Mouse (Mus musculus): ENCODE data around the gene Sptbn2.
A peak's percentile ranks its signal among the peaks of the same experiment; 100 is the strongest.

The Sptbn2 gene

DNA sequence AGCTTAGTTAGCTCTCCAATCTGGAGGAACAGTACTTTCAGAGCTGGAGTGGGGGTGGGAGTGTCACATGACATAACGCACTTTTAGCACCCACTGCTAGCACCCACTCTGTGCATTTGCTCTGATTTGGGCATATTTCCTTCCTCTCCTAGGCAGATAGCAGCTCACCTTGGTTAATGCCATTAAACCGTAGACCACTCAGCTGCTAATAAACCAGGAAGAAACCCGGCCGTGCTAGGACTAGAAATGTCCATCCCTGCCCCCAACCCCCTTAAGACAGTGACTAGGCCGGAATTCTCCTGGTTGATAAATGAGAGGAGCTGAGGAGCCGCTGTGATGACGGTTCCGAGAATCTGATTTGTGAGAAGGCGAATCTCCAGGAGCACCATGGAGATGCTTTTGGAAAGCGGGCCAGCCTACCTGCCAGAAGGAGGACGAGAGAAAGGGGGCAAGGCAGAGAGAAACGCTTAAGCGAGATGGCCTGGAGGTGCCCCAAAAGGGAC is at the start of gene Sptbn2:
Gene Sptbn2, plus strand, starts transcription at position 70 of the 503 bp plus-strand sequence.
- DNase-seq = peak; percentile 73

DNA sequence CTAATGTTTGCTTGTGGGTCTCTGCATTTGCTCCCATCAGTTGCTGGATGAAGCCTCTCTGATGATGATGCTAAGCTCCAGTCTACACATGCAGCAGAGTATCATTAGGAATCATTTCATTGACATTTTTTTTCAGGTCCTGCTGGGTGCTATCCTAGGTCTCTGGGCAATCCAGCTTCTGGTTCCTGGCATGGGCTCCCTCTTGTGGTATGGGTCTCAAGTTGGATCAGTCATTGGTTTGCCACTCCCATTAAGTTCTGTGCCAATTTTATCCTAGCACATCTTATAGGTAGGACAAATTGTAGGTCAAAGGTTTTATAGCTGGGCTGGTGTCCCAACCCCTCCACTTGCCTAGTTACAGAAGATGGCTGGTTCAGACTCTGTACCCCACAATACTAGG is 44.2 kb upstream of the Sptbn2 start:
- DNase-seq = no peak

DNA sequence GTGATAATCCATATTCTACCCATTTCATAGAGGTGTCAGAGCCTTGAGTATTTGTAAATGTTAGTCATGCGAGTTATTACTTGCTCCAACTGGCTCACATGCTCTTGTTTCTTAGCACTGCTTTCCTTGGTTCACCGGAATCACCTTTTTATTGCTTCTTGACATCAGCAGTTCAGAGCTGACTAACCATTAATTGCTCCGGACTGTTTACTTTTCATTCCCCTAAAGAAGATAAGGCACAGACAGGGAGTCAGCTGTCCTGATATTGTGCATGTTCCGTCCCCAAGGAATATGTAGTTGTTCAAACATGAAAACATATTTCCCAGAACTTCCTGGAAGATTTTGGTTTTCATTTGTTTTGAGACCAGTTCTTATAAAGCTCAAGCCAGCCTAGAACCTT is 40.2 kb upstream of the Sptbn2 start:
- DNase-seq = no peak

DNA sequence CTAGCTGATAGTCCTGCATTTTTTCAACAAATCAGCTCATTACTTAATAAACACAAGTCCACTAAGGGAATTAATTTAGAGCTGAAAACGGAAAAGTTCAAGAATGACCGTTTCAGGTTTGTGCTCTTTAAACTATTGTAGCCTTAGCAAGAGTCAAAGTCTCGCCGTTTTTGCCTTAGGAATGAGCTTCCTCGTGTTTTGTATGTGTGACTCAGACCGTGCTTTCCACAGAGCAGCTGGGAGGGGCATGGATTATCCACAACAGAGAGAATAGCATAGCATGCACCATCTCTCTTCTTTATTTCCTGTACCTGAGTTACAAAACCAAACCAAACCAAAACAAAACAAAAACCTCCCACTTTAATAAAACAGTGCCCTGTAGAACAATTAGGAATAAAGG is 38.6 kb upstream of the Sptbn2 start:
- DNase-seq = no peak

DNA sequence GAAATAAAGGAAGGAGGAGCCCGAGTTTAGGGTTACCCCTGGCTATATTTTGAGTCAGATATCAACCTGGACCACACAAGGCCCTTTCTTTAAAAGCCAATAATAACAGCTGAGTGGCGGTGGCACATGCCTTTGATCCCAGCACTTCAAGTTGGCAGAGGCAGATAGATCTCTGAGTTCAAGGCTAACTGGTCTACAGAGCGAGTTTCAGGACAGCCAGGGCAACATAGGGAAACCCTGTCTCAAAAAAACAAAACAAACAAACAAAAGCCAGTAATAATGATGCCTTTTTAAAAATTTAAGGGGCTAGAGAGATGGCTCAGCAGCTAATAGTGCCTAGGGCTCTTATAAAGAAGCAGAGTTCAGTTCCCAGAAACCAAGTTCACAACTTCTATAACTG is 16.6 kb upstream of the Sptbn2 start:
- no peak for DNase-seq

DNA sequence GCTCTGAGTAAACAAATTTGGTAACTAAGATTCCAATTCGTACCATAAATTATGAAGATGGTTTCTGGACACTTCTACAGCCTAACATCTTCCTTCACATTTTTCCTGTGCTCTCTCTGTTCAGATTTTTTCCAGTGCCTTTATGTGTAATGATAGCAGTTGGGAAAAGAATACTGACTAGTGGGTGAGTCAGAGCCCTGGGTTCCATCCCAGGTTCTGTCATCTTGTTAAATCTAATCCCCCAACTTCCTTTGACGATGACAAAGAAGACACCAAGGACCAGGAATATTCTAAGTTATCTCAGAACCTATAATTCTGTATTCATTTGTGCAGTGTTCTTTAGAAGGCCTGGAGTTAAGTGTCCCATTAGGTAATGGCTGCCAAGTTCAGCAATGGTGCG is 13.8 kb upstream of the Sptbn2 start:
- no peak for DNase-seq

DNA sequence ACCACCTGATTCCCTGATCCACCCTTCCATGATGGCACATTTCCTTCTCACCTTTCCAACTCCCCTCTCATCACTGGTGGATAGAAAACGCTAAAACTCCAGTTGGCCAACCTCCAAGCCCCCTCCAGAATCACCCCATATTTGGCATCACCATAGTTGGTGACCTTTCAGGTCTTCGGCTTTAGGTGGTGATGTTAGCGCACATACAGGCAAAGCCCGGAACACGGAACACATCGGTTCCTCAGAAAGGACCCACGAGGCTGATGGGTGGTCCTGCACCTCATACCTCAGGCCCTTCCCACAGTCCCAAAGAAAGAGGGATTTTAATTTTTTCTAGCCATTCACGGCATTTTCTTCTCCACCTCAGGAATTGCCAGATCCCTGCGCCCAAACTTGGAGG is 13.2 kb upstream of the Sptbn2 start:
- peak; percentile 68 for DNase-seq

DNA sequence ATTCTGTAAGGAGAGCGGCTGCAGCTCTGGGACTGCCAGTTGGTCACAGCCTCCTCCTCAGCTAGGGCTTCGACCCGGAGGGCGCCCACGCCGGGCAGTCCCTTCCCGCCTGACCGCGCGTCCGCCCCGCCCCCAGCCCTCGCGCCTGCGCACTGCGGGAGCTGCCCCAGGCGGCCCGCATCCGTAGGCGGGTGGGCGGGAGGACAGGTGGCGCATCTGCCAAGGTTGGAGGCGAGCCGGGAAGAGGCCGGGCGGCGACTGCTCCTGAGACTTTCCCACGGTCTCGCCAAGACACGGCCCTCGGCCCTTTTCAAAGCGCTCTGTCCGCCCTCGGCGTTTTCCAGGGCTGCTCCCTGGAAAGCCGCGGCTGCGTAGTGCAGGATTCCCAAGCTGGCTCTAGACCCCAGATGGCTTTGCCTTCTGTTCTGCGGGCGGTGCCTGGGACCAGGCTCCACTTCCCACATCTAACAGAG is 12.7 kb upstream of the Sptbn2 start, which contains the start of gene Gm960:
Gene Gm960, minus strand, starts transcription at position 464 of the 473 bp plus-strand sequence.
- peak; percentile 94 for DNase-seq

DNA sequence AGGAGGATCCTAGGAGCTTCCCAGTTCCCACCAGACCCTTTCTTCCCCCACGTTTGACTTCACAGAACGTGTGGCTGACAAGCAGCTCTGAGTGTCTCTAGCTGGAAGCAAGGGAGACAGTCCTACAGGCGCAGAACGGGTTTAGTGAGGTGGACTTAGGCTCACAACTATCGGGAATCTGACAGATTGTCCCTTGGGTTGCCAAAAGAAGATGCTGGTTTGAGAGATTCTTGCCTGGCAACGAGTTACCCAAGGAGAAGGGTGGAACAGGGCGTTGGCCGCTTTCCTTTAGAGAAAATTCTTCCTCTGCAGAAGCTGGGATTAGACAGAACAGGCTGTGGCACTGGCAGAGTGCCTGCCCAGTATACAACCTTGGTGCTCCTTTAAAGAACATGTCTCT is 12.1 kb upstream of the Sptbn2 start:
- peak; percentile 69 for DNase-seq

DNA sequence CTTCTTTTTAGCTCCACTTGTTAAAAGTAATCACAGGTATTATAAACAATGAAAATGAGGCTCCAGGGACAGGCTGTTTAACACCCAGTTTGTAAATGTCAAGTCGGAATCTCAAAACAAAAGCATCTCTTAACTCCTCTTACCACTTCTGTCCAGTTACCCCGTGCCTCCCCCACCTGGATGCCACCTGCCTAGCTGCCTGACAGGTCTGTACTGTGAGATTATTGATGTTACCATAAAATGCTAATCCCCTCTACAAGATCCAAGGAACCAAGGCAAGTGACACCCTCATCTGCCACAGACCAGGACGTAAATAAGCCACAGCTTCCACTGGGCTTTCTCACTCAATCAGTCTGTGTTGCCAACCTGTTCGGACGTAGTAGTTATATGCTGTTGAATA is 11.1 kb upstream of the Sptbn2 start:
- DNase-seq = no peak

DNA sequence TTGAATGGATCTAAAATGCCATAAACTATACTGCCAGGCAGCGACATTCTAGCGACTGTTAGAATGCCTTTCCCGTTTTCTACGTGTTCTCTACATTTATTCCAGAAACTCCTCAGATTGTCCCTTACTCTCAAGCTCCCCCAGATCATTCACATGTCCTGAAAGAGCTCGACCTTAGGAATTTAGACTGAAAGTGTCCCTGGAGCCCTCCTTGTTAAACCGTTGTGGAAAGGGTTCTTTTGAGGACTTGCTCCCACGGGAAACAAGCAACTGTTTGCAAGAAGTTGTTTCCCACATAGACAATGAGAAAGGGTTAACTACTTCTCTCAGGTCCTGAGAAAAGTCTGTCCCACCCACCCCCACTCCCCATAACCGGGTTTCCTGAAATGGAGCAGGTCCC is 10.3 kb upstream of the Sptbn2 start:
- no peak for DNase-seq

DNA sequence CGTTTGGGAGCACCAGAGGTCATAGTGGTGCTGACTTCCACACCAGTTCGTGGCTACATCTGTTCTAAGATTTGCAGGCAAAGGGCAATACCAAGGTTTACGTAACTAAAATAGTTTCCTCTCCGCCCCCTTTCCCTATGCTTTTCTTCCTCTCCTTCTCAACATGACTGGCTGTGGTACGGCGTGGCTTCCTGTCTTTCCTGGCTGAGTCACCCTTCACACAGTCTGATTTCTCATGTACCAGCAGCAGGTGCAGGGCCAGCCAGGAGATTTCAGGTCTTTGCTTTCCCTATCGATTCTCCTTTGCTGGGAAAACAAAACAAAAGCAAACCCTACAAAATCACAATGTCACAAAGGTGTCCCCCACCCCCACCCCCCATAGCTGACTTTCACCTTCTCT is 9.7 kb upstream of the Sptbn2 start:
- DNase-seq = no peak

DNA sequence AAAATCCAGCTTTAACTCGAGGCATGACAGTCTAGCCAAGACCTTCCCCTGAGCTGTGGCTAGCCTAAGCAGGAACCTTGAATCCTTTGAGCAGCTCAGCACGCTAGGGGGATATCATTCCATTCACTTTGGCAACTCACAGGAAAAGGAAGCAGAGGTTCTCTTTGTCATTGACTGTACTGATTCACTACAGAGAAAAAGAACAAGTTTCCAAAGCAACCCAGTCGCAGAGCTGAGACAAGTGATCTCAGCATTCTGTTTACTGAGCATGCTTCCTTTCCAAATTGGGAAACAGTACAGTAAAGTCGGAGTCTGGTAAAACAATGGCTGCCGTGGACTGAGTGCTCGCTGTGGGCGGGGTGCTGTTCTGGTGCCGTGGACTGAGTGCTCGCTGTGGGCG is 2.2 kb upstream of the Sptbn2 start:
- no peak for DNase-seq

DNA sequence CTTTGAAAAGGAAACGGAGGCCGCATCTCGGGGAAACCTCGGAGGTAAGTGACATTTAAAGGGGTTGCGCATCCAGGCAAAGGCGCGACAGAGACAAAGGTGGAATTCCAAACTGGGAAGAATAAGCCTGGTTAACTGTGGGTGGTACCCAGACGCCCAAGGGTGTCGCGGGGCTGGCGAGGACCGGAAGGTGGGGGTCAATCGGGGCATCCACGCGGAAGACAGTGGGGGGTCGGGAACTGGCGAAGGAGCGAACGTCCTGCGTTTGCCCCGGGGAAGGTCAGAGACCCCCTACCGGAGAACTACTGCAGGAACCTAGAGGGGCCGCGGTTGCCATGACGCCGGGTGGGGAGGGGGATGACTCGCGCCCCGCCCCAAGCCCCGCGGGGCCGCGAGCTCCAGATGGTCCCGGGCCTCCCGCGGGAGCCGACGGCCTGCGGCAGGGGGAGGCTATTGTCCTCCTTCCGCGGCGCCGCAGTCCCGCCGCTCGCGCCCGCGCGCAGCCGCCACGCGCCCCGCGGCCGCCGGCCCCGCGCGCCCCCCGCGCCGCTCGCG is 711 bp downstream of the Sptbn2 start:
- peak; percentile 80 for DNase-seq

DNA sequence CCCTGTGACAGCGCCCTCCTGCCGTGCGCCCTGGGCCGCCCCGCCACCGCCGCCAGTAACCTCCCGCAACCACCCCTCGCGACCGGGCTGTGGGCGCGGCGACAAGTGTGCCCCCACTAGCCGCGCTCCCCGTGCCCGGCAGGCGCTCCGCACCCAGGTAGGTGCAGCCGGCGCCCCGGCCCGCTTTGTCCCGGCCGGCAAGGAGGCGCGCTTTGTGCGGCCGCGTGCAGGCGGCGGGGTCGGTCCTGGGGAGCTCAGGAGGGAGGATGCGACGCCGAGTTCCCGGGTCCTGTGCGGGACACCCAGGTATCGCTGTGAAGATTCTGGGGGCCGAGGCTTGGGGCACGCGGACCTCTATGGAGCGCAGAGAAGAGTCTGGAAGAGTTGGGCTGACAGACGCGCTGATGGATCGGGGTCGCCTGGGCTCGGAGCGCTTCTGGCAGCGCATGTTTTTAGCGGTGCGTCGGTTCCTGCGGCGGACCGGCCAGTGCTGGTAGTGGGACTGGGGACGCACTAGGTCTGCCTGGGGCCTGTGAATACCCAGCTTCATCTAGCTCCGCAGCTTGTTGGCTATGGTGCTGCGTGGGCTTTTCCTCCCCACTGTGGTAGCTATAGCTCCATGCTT is 1.3 kb downstream of the Sptbn2 start:
- DNase-seq = peak; percentile 56

DNA sequence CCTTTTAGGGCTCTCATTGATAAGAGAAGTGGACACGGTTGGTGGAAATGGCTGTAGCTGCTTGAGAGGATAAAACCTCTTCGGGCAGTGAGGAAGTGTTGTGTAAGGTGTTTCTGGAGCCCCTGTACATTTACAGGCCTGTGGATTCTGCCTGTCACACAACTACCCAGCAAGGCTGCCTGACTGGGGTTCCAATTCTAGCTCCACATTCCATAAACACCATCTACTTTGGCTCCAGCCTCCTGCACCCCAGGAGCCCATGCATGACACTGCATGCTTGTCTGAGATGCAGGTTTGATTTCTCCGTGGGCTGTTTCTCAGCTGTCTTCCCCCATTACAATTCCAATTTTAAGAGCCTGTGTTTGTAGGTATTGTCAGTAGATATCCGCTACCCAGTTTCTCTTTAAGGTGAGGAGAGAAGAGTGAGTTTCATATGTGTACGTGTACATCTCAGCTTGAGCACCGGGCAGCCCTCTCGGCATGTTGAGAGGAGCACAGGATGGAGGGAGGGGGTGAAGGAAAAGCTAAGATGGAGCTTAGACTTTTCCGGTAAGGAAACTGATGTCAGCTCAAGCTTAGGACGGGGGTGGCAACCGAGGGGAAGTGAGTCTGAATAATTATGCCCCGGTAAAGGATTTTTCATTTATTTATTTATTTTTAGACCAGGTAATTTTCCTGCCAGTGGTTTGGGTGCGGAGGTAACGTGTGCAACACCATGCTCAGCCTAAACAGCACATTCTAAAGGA is 2.0 kb downstream of the Sptbn2 start:
- peak; percentile 55 for DNase-seq

DNA sequence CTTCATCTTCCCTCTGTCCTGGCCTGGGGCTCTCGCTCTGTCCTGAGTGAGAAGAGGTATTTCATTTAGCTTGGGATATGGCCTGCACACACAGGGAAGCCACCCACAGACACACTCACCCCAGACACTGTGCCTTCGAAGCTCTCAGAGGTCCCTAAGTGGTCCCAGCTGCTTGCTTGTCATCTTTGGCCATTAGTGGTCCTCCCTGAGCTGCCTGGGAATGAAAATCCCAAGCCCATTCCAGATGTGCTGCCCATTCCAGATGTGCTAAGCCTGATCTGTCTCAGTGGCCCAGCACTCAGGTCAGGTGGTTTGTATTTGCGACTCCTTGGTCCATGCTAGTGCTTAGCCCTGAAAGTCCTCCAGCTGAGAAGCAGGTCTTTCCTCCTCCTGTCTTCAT is 2.9 kb downstream of the Sptbn2 start:
- DNase-seq = no peak

DNA sequence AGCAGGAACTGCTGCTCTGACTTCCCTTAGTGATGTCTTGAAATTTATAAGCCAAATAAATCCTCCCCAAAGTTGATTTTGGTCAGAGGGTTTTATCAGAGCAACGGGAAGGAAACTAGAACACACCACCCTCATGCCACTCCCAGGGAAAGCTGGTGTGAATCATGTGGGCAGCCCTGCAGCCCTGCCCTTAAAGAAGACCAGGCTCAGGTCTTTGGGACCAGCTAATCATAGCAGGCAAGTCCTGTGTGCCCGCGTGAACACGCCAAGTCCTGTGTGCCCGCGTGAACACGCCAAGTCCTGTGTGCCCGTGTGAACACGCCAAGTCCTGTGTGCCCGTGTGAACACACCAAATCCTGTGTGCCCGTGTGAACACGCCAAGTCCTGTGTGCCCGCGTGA is 5.8 kb downstream of the Sptbn2 start:
- no peak for DNase-seq

DNA sequence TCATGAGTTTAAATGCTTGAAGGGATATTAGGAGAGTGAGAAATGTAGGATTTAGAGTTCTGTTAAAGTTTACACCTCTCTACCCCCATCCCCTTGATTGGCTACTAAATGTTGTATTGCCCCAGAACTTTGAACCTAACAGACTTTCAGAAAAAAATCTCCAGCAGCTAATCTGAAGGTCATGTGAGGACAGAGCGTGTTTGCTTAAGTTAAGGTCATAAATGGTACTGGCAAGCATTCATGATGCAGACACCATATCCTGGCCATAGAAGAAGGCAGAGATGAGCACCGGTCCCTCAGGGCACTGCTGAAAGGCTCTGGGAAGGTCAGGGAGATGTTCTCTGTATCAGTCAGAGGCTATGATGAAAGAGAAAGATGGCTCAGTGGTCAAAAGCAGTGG is 6.3 kb downstream of the Sptbn2 start:
- no peak for DNase-seq

DNA sequence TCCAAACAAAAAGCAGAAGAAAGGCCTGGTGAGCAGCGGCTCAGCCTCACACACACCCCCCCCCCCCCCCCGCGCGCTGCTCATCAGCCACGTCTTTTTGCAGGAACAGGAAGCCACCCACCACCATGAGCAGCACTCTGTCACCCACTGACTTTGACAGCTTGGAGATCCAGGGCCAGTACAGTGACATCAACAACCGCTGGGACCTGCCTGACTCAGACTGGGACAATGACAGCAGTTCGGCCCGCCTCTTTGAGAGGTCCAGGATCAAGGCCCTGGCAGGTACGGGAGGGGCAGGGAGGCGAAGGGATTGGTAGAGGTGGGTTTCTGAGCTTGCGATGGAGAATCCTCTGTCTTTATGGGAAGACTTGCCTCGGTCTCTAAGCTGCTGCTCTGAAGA is 7.7 kb downstream of the Sptbn2 start:
- no peak for DNase-seq

DNA sequence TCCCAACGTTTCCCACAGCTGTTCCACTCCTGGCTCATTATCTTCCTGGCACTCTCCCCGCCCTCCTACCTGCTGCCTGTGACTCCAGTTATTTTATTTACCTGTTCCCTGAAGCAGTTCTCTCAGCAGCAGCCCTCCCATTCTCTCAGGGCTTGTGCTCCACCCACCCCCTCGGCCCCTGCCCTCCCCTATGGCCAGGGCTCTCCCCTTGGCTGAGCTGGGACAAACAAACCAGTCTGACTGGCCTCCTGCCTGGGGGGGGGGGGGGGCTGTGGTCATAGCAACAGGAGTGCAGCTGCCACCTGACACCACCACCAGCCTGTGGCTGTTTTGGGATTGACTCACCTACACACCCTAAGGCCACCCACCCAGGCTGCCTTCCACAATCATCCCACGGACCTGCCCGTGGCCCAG is 8.4 kb downstream of the Sptbn2 start:
- DNase-seq = no peak

DNA sequence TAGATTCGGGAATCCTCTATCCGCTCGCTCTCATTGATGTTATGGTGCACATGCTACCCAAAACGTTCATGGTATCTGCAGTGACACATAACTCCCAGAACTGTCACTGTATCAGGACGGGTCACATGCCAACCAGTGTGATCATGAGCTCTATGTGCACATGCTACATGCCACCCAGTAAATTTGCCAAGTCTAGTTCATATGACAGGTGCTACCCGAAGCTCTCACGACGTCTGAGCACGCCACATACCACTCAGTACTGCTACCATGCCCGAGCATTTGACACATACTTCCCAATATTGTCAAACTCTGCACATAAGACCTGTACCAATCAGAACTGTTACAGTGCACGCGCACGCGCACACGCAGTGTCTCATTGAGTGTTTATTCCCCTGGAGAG is 9.1 kb downstream of the Sptbn2 start:
- DNase-seq = no peak

DNA sequence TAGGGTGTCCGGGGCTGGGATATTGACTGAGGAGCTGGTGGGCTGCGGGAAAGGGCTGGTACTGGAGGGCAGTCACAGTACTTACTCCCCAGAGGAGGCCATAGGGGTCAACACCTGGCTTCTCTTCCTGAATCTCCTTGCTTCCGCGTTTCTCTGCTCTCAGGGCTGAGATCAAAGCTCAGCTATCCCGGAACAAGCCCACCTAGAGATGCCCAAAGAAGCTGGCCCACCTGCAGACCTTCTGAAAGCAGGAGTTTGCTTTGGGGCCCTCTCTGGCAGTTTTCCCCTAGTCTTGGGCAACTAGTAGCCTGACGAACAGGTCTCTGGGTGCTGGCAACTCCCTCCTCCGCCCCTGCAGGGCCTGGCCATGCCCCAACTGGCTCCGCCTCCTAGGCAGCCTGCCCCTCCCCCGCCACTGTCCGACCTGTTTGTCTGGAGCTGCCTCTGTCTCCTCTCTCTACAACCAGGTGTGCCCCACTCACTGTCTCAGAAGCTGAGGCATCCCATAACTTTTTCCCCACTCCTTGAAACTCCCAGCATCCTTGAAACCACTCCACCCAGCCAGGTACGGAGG is 9.8 kb downstream of the Sptbn2 start:
- DNase-seq = peak; percentile 64

DNA sequence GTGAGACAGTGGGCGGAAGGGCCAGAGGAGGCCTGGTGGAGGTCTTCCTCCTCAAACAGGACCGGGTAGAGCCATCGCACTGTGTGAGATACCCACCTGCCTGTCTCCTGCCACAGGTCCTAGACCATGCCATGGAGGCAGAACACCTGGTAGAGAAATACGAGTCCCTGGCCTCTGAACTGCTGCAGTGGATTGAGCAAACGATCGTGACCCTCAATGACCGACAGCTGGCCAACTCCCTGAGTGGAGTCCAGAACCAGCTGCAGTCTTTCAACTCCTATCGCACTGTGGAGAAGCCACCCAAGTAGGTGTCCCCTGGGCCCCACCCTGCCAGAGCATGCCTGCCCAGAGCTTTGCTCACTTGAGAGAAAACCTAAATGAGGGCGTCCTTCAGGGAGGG is 18.2 kb downstream of the Sptbn2 start:
- no peak for DNase-seq
